Mouse (Mus musculus) heart, adult 9 months (tissue): ENCODE results near the gene Tsks.

ENCODE experiments used
- DNase-seq, 2 experiments: peaks; one replicate each; pipeline ENCODE4 v3.0.0; 2022; ENCODE audit warnings: low spot score in 2 of 2

The Tsks gene

GRCm38 (mm10) chr7:44975117-44975419 is 32.1 kb downstream of the Tsks start:
- no peak for DNase-seq

- DNase-seq, result no peak
Measured at GRCm38 (mm10) chr7:44978300-44978699, 35.3 kb downstream of the Tsks start.

- no peak for DNase-seq
Measured at GRCm38 (mm10) chr7:44981539-44981938, 38.5 kb downstream of the Tsks start.

- DNase-seq, result peak; percentile 71 to 83
Measured at GRCm38 (mm10) chr7:44983085-44983484, 40.1 kb downstream of the Tsks start.

GRCm38 (mm10) chr7:44983944-44984832 is 41.2 kb downstream of the Tsks start:
- DNase-seq, result no peak

- DNase-seq, result no peak
Measured at GRCm38 (mm10) chr7:44984833-44985164, 41.8 kb downstream of the Tsks start.

- peak; percentile 66 to 80 for DNase-seq
Measured at GRCm38 (mm10) chr7:44985595-44986191, 42.7 kb downstream of the Tsks start.

GRCm38 (mm10) chr7:44986192-44986878 is 43.3 kb downstream of the Tsks start, which contains the start of gene Prmt1:
Gene Prmt1 (minus strand): TSS chr7:44986568.
- peak; percentile 99 to 100 for DNase-seq

- no peak for DNase-seq
Measured at GRCm38 (mm10) chr7:44986879-44987718, 44.1 kb downstream of the Tsks start.

- no peak for DNase-seq
Measured at GRCm38 (mm10) chr7:44996672-44997071, 53.7 kb downstream of the Tsks start.

GRCm38 (mm10) chr7:44997231-44997939 is 54.4 kb downstream of the Tsks start, which contains the start of gene Irf3:
Gene Irf3 (plus strand): TSS chr7:44997648.
- peak; percentile 96 to 98 for DNase-seq

- no peak for DNase-seq
Measured at GRCm38 (mm10) chr7:44997940-44998428, 55.0 kb downstream of the Tsks start.

- peak; percentile 44 to 52 for DNase-seq
Measured at GRCm38 (mm10) chr7:44998501-44998955, 55.5 kb downstream of the Tsks start, which contains the start of gene Bcl2l12. Gene Bcl2l12 (minus strand): TSS chr7:44998712.

GRCm38 (mm10) chr7:44999753-45000152 is 56.7 kb downstream of the Tsks start:
- DNase-seq, result no peak

- DNase-seq, result no peak
Measured at GRCm38 (mm10) chr7:45000539-45001114, 57.6 kb downstream of the Tsks start.

- no peak for DNase-seq
Measured at GRCm38 (mm10) chr7:45002440-45002839, 59.4 kb downstream of the Tsks start.

GRCm38 (mm10) chr7:45004546-45004945 is 61.5 kb downstream of the Tsks start:
- DNase-seq, result no peak

- no peak for DNase-seq
Measured at GRCm38 (mm10) chr7:45005321-45005992, 62.5 kb downstream of the Tsks start.

- DNase-seq, result no peak
Measured at GRCm38 (mm10) chr7:45006503-45006902, 63.5 kb downstream of the Tsks start.

- DNase-seq, result no peak
Measured at GRCm38 (mm10) chr7:45007141-45007540, 64.1 kb downstream of the Tsks start.
